Mouse (Mus musculus): Measurements from ENCODE around the gene Usp38. TPM values are rescaled to one million over a fixed set of nuclear protein-coding genes. Genes with fewer than 3 reads are reported as not detected.
"Not testable (repeated sequence)": the region's sequence is repeated elsewhere in the genome, so short reads cannot be mapped to it uniquely, and the experiment has no call there.

The Usp38 gene
- total and polyA plus RNA-seq, 3 experiments = 19.3 to 30.6 (median 20.4) TPM

GRCm38 (mm10) chr8:81027991-81028390, 13.3 kb upstream of the Usp38 start:
- Histone ChIP-seq H3K9me3 (replicated peaks; ENCODE audit: low read length) (peaks cover 19% of the 10 kb centered on the region), H3K27me3 (replicated peaks) (no peaks in the 10 kb centered on the region), H3K79me2 (replicated peaks; ENCODE audit: control insufficient read depth, extremely low read depth, insufficient read depth, poor library complexity, severe bottlenecking) (no peaks in the 10 kb centered on the region), H3K4me3 (replicated peaks in 1 of 3; ENCODE audit: low read depth in 2 of 3, low read length in 2 of 3, poor library complexity in 1 of 3) (no peak overlapping the region), H3K27ac (ENCODE audit: insufficient read depth, low read depth) (no peak overlapping the region), H3K9ac (ENCODE audit: insufficient read depth, low read depth) (no peak overlapping the region), H3K36me3 (replicated peaks in 1 of 2; ENCODE audit: control insufficient read depth in 1 of 2, insufficient read depth in 1 of 2, low read length in 1 of 2) (no peaks in the 10 kb centered on the region), H3K4me1 (ENCODE audit: control insufficient read depth in 1 of 2, insufficient read depth in 2 of 2) (no peaks in the 10 kb centered on the region), H3K4me2 (ENCODE audit: insufficient read depth, low read depth, poor library complexity, severe bottlenecking) (no peak overlapping the region)
- dilution Hi-C loops (cut with MboI; ENCODE audit: extremely low pct_ligation_motif_present, extremely low pct_unique_long_range_greater_than_20kb, low sequenced_read_pairs) = no loop called here
- in situ Hi-C loops (cut with MboI; ENCODE audit: low pct_ligation_motif_present, low pct_unique_long_range_greater_than_20kb, low sequenced_read_pairs) = no loop called here
- no peak for TF ChIP-seq CHD2 (IDR thresholded peaks at IDR 0.05; ENCODE audit: low read length)
- TF ChIP-seq NELFE (IDR thresholded peaks at IDR 0.05; ENCODE audit: low read depth, low read length) = no peak
- no peak for TF ChIP-seq MYC (IDR thresholded peaks at IDR 0.05; ENCODE audit: low read depth, low read length)
- TF ChIP-seq GABPA (IDR thresholded peaks at IDR 0.05; ENCODE audit: insufficient replicate concordance, low read depth, low read length) = no peak
- TF ChIP-seq SMC3 (IDR thresholded peaks at IDR 0.05; ENCODE audit: low read depth, low read length) = no peak
- no peak for TF ChIP-seq ETS1 (conservative IDR thresholded peaks at IDR 0.05; ENCODE audit: low read depth, low read length)
- no peak for TF ChIP-seq MAX (IDR thresholded peaks at IDR 0.05; ENCODE audit: low read length)
- no peak for TF ChIP-seq JUND (conservative IDR thresholded peaks at IDR 0.05; ENCODE audit: low read depth, low read length)
- TF ChIP-seq ELF1 (IDR thresholded peaks at IDR 0.05; ENCODE audit: low read depth, low read length) = no peak
- TF ChIP-seq CTCF (conservative IDR thresholded peaks at IDR 0.05 in 1 of 2, IDR thresholded peaks at IDR 0.05 in 1 of 2; ENCODE audit: low read depth in 2 of 2, low read length in 2 of 2) = no peak
- no peak for TF ChIP-seq RCOR1 (conservative IDR thresholded peaks at IDR 0.05; ENCODE audit: low read depth, low read length)
- no peak for TF ChIP-seq EP300 (IDR thresholded peaks at IDR 0.05; ENCODE audit: low read length)
- TF ChIP-seq NRF1 (IDR thresholded peaks at IDR 0.05; ENCODE audit: low read depth, low read length) = no peak
- no peak for TF ChIP-seq ZKSCAN1 (IDR thresholded peaks at IDR 0.05; ENCODE audit: borderline replicate concordance, low read depth, low read length)
- TF ChIP-seq HCFC1 (IDR thresholded peaks at IDR 0.05; ENCODE audit: low read depth, low read length) = no peak
- no peak for TF ChIP-seq E2F4 (IDR thresholded peaks at IDR 0.05; ENCODE audit: insufficient replicate concordance, low read depth, low read length)
- no peak for DNase-seq (ENCODE audit: extremely low read depth)

GRCm38 (mm10) chr8:81017548-81017947, 2.8 kb upstream of the Usp38 start:
- in situ Hi-C loops (cut with MboI; ENCODE audit: low pct_ligation_motif_present, low pct_unique_long_range_greater_than_20kb, low sequenced_read_pairs); H3K36me3 ChIP-seq (replicated peaks in 1 of 2; ENCODE audit: control insufficient read depth in 1 of 2, insufficient read depth in 1 of 2, low read length in 1 of 2); H3K4me2 ChIP-seq (ENCODE audit: insufficient read depth, low read depth, poor library complexity, severe bottlenecking); H3K4me3 ChIP-seq (replicated peaks in 1 of 3; ENCODE audit: low read depth in 2 of 3, low read length in 2 of 3, poor library complexity in 1 of 3); H3K9ac ChIP-seq (ENCODE audit: insufficient read depth, low read depth); H3K27ac ChIP-seq (ENCODE audit: insufficient read depth, low read depth); H3K9me3 ChIP-seq (replicated peaks; ENCODE audit: low read length); dilution Hi-C loops (cut with MboI; ENCODE audit: extremely low pct_ligation_motif_present, extremely low pct_unique_long_range_greater_than_20kb, low sequenced_read_pairs); DNase-seq (ENCODE audit: extremely low read depth); H3K27me3 ChIP-seq (replicated peaks); H3K4me1 ChIP-seq (ENCODE audit: control insufficient read depth in 1 of 2, insufficient read depth in 2 of 2): not testable (repeated sequence)
- H3K79me2 ChIP-seq (replicated peaks; ENCODE audit: control insufficient read depth, extremely low read depth, insufficient read depth, poor library complexity, severe bottlenecking) = peaks cover 21% of the 10 kb centered on the region
